Mouse (Mus musculus): ENCODE measurements at regions not wholly inside any gene's neighbourhood (a gene's known extent, or its start where the extent isn't known, plus 50 kb on each side); places are given as distances from the start of the nearest gene placed in this dataset.

DNA sequence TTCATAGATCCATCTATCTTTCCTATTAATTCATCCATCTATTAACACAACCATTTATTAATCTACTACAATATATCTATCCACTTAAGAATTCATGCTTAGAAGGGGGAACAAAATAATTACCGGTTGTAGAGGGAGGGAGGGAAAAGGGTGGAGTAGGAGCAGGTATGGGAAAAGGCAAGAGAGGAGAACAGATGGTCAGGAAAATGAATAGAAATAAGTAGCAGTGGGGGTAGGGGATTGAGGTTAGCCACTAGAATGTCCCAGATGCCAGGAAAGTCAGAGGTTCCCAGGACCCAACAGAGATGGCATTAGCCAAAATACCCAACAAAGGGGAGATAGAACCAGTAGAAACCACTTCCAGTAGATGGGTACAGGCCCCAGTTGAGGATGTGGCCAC, 164.5 kb upstream of the Crbn start:
- H3K36me3 ChIP-seq (ENCODE audit: insufficient read depth, low read length), result no peaks in the 10 kb centered on the region
- WGBS, result 64% methylated on average over 1 of the region's 1 CpGs
- no peaks in the 10 kb centered on the region for H3K27me3 ChIP-seq (replicated peaks; ENCODE audit: insufficient read depth, low read length)
- TF ChIP-seq CTCF (IDR thresholded peaks at IDR 0.05) (no peak), EP300 (IDR thresholded peaks at IDR 0.05) (no peak)
- no peak for DNase-seq (ENCODE audit: low spot score)
- H3K4me2 ChIP-seq (replicated peaks; ENCODE audit: low read depth, low read length), result no peak overlapping the region
- H3K9ac ChIP-seq (replicated peaks; ENCODE audit: low read depth), result no peak overlapping the region
- no peaks in the 10 kb centered on the region for H3K9me3 ChIP-seq (ENCODE audit: low read length)
- no peak overlapping the region for H3K4me3 ChIP-seq (ENCODE audit: low read depth, low read length)
- ATAC-seq, result no peak
- H3K27ac ChIP-seq (ENCODE audit: low read length), result no peak overlapping the region
- no peaks in the 10 kb centered on the region for H3K4me1 ChIP-seq (ENCODE audit: insufficient read depth, low read depth, low read length)

- WGBS, result 30% methylated on average over 2 of the region's 2 CpGs
- TF ChIP-seq CTCF (IDR thresholded peaks at IDR 0.05) (no peak), EP300 (IDR thresholded peaks at IDR 0.05) (no peak)
- H3K4me2 ChIP-seq (replicated peaks; ENCODE audit: low read depth, low read length), result no peak overlapping the region
- DNase-seq (ENCODE audit: low spot score) (no peak), ATAC-seq (no peak)
- no peak overlapping the region for H3K9ac ChIP-seq (replicated peaks; ENCODE audit: low read depth)
- no peaks in the 10 kb centered on the region for H3K9me3 ChIP-seq (ENCODE audit: low read length)
- H3K36me3 ChIP-seq (ENCODE audit: insufficient read depth, low read length), result no peaks in the 10 kb centered on the region
- no peaks in the 10 kb centered on the region for H3K4me1 ChIP-seq (ENCODE audit: insufficient read depth, low read depth, low read length)
- no peaks in the 10 kb centered on the region for H3K27me3 ChIP-seq (replicated peaks; ENCODE audit: insufficient read depth, low read length)
- no peak overlapping the region for H3K27ac ChIP-seq (ENCODE audit: low read length)
- H3K4me3 ChIP-seq (ENCODE audit: low read depth, low read length), result no peak overlapping the region
Measured at GRCm38 (mm10) chr6:106975439-106975838, 175.6 kb upstream of the Crbn start.

GRCm38 (mm10) chr6:106978721-106979120, 178.8 kb upstream of the Crbn start:
- DNase-seq (ENCODE audit: low spot score) (no peak), ATAC-seq (no peak)
- no peak overlapping the region for H3K27ac ChIP-seq (ENCODE audit: low read length)
- no peak overlapping the region for H3K4me2 ChIP-seq (replicated peaks; ENCODE audit: low read depth, low read length)
- H3K4me1 ChIP-seq (ENCODE audit: insufficient read depth, low read depth, low read length), result no peaks in the 10 kb centered on the region
- no peak overlapping the region for H3K4me3 ChIP-seq (ENCODE audit: low read depth, low read length)
- no peak overlapping the region for H3K9ac ChIP-seq (replicated peaks; ENCODE audit: low read depth)
- no peak for TF ChIP-seq EP300 (IDR thresholded peaks at IDR 0.05)
- TF ChIP-seq CTCF (IDR thresholded peaks at IDR 0.05), result no peak
- H3K9me3 ChIP-seq (ENCODE audit: low read length), result no peaks in the 10 kb centered on the region
- no peaks in the 10 kb centered on the region for H3K27me3 ChIP-seq (replicated peaks; ENCODE audit: insufficient read depth, low read length)
- H3K36me3 ChIP-seq (ENCODE audit: insufficient read depth, low read length), result no peaks in the 10 kb centered on the region

GRCm38 (mm10) chr6:106979755-106980154, 179.9 kb upstream of the Crbn start:
- ATAC-seq, result no peak
- H3K27ac ChIP-seq (ENCODE audit: low read length), result no peak overlapping the region
- no peaks in the 10 kb centered on the region for H3K27me3 ChIP-seq (replicated peaks; ENCODE audit: insufficient read depth, low read length)

GRCm38 (mm10) chr6:106980188-106980587, 180.3 kb upstream of the Crbn start:
- Histone ChIP-seq H3K36me3 (ENCODE audit: insufficient read depth, low read length) (no peaks in the 10 kb centered on the region), H3K27me3 (replicated peaks; ENCODE audit: insufficient read depth, low read length) (no peaks in the 10 kb centered on the region), H3K9ac (replicated peaks; ENCODE audit: low read depth) (no peak overlapping the region), H3K4me3 (ENCODE audit: low read depth, low read length) (no peak overlapping the region), H3K9me3 (ENCODE audit: low read length) (no peaks in the 10 kb centered on the region), H3K27ac (ENCODE audit: low read length) (no peak overlapping the region), H3K4me1 (ENCODE audit: insufficient read depth, low read depth, low read length) (no peaks in the 10 kb centered on the region), H3K4me2 (replicated peaks; ENCODE audit: low read depth, low read length) (no peak overlapping the region)
- no peak for DNase-seq (ENCODE audit: low spot score)
- TF ChIP-seq EP300 (IDR thresholded peaks at IDR 0.05) (no peak), CTCF (IDR thresholded peaks at IDR 0.05) (no peak)
- no peak for ATAC-seq
- WGBS, result 81% methylated on average over 4 of the region's 4 CpGs

More at GRCm38 (mm10) chr6:106979755-106980154, 179.9 kb upstream of the Crbn start:
- Histone ChIP-seq H3K4me2 (replicated peaks; ENCODE audit: low read depth, low read length) (no peak overlapping the region), H3K36me3 (ENCODE audit: insufficient read depth, low read length) (no peaks in the 10 kb centered on the region), H3K4me1 (ENCODE audit: insufficient read depth, low read depth, low read length) (no peaks in the 10 kb centered on the region), H3K9me3 (ENCODE audit: low read length) (no peaks in the 10 kb centered on the region), H3K9ac (replicated peaks; ENCODE audit: low read depth) (no peak overlapping the region), H3K4me3 (ENCODE audit: low read depth, low read length) (no peak overlapping the region)
- TF ChIP-seq CTCF (IDR thresholded peaks at IDR 0.05) (no peak), EP300 (IDR thresholded peaks at IDR 0.05) (no peak)
- 81% methylated on average over 3 of the region's 3 CpGs for WGBS
- DNase-seq (ENCODE audit: low spot score), result no peak

- DNase-seq (ENCODE audit: low spot score) (no peak), ATAC-seq (no peak)
- H3K4me3 ChIP-seq (ENCODE audit: low read depth, low read length), result no peak overlapping the region
- H3K36me3 ChIP-seq (ENCODE audit: insufficient read depth, low read length), result no peaks in the 10 kb centered on the region
- no peak overlapping the region for H3K4me2 ChIP-seq (replicated peaks; ENCODE audit: low read depth, low read length)
- no peaks in the 10 kb centered on the region for H3K9me3 ChIP-seq (ENCODE audit: low read length)
- 77% methylated on average over 1 of the region's 1 CpGs for WGBS
- no peak overlapping the region for H3K27ac ChIP-seq (ENCODE audit: low read length)
- H3K4me1 ChIP-seq (ENCODE audit: insufficient read depth, low read depth, low read length), result no peaks in the 10 kb centered on the region
- no peak overlapping the region for H3K9ac ChIP-seq (replicated peaks; ENCODE audit: low read depth)
- no peak for TF ChIP-seq CTCF (IDR thresholded peaks at IDR 0.05)
- no peak for TF ChIP-seq EP300 (IDR thresholded peaks at IDR 0.05)
- no peaks in the 10 kb centered on the region for H3K27me3 ChIP-seq (replicated peaks; ENCODE audit: insufficient read depth, low read length)
Measured at GRCm38 (mm10) chr6:106981232-106981631, 181.4 kb upstream of the Crbn start.

- Histone ChIP-seq H3K9ac (replicated peaks; ENCODE audit: low read depth) (no peak overlapping the region), H3K27me3 (replicated peaks; ENCODE audit: insufficient read depth, low read length) (no peaks in the 10 kb centered on the region), H3K4me1 (ENCODE audit: insufficient read depth, low read depth, low read length) (no peaks in the 10 kb centered on the region), H3K36me3 (ENCODE audit: insufficient read depth, low read length) (no peaks in the 10 kb centered on the region), H3K9me3 (ENCODE audit: low read length) (no peaks in the 10 kb centered on the region), H3K4me2 (replicated peaks; ENCODE audit: low read depth, low read length) (no peak overlapping the region), H3K27ac (ENCODE audit: low read length) (no peak overlapping the region), H3K4me3 (ENCODE audit: low read depth, low read length) (no peak overlapping the region)
- 31% methylated on average over 4 of the region's 4 CpGs for WGBS
- TF ChIP-seq CTCF (IDR thresholded peaks at IDR 0.05) (no peak), EP300 (IDR thresholded peaks at IDR 0.05) (no peak)
- no peak for DNase-seq (ENCODE audit: low spot score)
- no peak for ATAC-seq
Measured at GRCm38 (mm10) chr6:106985132-106985801, 185.4 kb upstream of the Crbn start.
